Mouse (Mus musculus): ENCODE measurements around the gene Optn.
"Not testable (repeated sequence)": the region's sequence is repeated elsewhere in the genome, so short reads cannot be mapped to it uniquely, and the experiment has no call there.

Gene Optn

GRCm38 (mm10) chr2:5063299-5064205, at the start of gene Optn:
TSS of gene Optn (minus strand) at chr2:5064051.
- in situ Hi-C loops (cut with MboI), result no loop called here

DNA sequence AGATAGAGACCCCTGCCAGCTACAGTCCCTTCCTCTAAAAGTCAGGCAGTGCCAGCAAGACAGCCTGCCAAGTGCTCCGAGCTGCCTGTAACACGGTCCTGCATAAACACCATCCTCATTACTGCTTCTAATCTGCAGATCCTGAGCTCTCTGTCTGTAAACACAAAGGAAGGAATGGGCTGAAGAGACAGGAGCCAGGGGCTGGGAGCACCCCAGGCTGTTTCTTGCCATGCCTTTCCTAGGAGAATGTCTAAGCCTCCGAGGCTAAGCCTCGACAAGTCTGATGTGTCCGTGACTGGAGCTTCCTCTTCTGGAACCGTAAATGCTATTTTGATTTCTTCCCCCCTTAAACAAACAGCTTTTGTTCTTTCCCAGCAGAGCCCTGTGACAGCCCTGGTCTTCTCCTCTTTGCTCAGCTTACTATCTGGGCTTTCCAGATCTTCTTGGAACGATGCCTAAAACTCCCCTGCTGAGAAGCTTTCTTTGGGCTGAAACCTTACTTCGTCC, 49.0 kb upstream of the Optn start:
- in situ Hi-C loops (cut with MboI), result no loop called here

GRCm38 (mm10) chr2:5102891-5103290, 39.0 kb upstream of the Optn start:
- in situ Hi-C loops (cut with MboI), result no loop called here

GRCm38 (mm10) chr2:5101743-5102245, 37.9 kb upstream of the Optn start:
- in situ Hi-C loops (cut with MboI), result no loop called here

- in situ Hi-C loops (cut with MboI), result no loop called here
Measured at GRCm38 (mm10) chr2:5099176-5099575, 35.3 kb upstream of the Optn start.

- in situ Hi-C loops (cut with MboI), result no loop called here
Measured at GRCm38 (mm10) chr2:5097786-5098445, 34.1 kb upstream of the Optn start.

DNA sequence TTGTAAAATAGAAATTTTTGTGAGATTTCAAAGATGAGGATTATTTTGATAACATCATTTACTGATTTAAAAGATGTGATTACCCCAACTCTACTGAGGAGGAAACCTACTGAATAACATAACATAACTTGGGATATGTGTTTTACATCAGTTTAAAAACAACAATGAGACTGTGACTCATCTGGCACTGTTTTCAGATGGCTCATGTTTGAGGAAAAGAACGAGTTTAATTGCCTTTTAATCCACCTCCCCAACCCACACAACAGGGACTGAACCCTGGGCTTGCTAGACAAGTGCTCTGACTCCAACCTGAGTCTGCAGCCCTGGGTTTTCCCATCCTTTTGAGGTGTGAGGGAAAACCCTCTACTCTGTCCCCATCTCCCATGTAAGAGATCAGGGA, 31.5 kb upstream of the Optn start:
- in situ Hi-C loops (cut with MboI), result no loop called here

DNA sequence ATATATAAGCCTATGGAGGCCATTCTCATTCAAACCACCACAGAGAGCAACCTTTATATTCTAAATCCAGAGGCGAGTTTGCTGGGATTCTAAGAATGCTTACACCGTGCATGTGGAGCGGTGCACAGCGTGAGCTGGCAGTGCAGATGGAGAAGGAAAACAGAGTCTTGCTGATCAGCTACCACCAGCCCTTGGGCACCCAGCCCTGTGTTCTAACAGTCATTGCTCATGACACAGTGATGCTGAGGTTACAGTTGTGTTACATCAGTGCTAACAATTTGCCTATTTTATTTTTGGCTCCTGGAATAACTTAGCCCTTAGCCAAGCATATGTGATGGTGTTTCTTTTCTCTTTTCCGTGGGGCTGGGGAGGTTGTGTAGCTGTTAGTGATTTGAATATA, 31.0 kb upstream of the Optn start:
- in situ Hi-C loops (cut with MboI), result no loop called here

DNA sequence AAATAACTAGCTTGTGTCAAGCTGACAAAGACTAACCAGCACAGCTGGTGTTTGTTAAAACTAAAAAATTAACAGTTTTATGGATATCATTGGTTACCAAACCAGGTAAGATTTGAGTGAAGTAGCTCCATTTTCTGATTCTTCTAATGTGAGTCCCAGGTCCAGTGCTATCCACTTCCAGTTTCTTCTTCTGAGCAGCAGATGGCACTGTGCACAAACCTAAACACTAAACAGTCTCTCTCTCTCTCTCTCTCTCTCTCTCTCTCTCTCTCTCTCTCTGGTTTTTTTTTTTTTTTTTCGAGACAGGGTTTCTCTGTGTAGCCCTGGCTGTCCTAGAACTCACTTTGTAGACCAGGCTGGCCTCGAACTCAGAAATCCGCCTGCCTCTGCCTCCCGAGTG, 26.5 kb upstream of the Optn start:
- in situ Hi-C loops (cut with MboI), result not testable (repeated sequence)

DNA sequence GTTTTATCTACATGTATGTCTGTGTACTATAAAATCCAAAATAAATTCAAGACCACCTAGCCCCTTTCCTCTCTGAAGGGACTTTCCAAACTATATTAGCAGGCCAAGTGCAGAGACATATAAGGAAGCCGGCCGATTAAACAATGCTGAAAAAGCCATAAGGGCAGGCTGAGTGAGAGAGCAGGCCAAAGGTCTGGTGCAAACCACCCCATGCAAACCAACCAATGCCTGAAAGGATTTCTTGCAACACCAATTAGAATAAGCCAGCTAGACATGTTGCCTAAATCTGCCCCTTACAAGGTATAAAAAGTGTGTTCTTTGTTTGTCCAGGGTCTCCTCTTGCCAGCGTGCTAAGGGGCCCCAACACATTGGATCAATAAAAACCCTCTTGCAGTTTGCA, 23.8 kb upstream of the Optn start:
- in situ Hi-C loops (cut with MboI), result no loop called here

DNA sequence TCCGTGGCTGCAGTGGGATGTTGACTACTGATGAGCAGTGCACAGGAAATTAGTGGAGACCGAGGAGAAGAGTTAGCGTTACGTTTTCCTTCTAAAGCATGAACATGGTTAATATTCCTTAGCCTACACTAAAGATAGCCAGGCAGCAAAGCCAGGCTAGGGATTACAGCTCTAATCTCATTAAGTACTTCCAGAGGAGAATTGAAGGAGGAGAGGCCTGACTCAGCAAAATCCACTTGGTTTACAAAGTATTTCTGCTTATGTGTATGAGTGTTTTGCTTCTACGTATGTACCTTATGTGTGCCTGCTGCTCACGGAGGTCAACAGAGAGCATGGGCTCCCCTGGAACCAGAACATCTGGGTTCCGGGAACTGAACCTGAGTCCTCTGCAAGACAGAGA, 19.9 kb upstream of the Optn start:
- in situ Hi-C loops (cut with MboI), result no loop called here

DNA sequence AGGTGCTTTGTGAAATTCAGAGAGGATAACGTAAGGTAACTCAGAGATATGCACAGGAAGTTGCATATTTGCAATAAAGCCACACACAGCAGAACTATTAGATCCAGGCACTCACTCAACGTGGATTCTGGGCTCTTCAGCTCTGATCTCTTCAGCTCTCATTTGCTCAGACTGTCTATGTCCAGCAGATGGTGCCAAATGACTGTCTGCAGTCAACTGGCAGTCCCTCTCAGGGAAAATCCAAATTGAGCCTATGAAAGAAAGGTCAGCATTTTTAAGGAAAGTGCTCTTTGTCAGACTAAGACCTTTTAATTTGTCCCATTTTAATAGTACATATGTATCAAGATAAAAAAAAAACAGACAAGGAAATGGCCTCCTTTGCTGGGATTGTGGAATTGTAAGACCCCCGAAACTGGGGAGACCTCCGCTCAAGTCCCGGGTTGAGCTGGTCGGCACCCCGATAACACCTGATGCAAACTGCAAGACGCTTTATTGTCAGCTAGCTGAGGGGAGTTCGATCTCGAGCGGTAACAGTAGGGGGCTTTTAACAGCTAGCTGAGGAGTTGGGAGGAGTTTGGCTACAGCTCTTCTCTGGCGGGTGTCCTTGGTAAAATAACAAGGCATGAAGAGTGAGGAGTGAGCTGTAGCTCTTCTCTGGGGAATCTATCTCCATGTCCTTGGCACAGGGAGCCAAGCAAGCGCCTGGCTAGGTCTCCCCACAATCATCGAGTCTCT, 16.4 kb upstream of the Optn start:
- in situ Hi-C loops (cut with MboI), result no loop called here

DNA sequence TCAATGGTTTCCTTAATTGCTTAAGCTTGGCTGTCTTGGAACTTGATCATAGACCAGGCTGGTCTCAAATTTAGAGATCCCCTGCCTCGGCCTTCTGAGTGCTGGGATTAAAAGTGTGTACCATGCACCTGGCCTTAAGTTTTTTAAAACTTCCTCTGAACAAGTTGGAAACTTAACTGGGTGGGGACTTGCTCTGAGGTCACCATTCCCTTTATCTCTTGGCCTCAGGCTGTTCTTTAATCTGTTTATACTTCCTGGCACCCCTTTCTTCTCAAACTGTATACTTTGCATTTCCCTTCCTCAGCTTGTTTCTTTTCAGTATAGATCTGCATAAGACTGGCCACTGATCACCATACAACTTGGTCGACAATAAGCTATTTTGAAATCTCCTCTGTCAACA, 14.1 kb upstream of the Optn start:
- in situ Hi-C loops (cut with MboI), result no loop called here

GRCm38 (mm10) chr2:5077490-5077889, 13.6 kb upstream of the Optn start:
- in situ Hi-C loops (cut with MboI), result no loop called here

- in situ Hi-C loops (cut with MboI), result no loop called here
Measured at GRCm38 (mm10) chr2:5075856-5076255, 12.0 kb upstream of the Optn start.

DNA sequence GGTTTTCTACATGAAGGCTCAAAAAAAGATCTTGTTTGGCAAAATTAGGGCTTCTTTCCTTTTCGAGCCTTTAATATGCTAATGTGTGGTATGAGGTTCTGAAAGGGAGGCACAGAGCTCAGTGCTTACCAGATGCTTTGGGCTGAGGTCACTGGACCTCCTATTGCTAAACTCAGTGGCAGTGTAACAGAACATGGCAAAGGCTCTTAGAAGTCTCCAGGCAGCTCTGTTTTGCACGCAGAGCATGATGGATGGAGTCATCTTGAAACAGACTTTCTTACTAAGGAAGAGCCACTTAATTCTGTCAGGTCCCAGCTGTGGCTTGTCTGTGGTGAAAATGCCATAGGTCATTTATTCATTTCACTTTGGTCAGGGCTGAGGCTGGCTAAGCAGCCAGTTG, 11.6 kb upstream of the Optn start:
- in situ Hi-C loops (cut with MboI), result no loop called here

- in situ Hi-C loops (cut with MboI), result no loop called here
Measured at GRCm38 (mm10) chr2:5073785-5074184, 9.9 kb upstream of the Optn start.

GRCm38 (mm10) chr2:5067951-5068350, 4.1 kb upstream of the Optn start:
- in situ Hi-C loops (cut with MboI), result no loop called here

- in situ Hi-C loops (cut with MboI), result not testable (repeated sequence)
Measured at GRCm38 (mm10) chr2:5067254-5067653, 3.4 kb upstream of the Optn start.

DNA sequence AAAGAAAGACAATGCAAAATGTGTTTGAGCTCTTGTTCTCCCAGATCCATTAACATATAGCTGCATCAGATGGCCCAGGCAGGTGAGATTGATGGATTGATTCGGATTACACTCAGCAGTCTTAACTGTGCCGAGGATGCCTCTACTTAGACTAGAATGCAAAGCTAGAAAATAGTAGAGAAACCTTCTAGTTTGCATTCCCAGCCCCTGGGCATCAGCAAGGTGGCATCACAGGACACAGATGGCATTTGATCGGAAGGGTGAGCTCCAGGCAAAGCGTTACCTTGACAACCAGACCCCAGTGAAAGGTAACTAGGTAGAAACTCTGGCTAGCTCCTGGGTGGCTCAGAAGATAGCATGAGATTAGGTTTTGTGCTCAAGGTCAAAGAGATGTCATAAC, 396 bp upstream of the Optn start:
- in situ Hi-C loops (cut with MboI), result no loop called here

- in situ Hi-C loops (cut with MboI), result no loop called here
Measured at GRCm38 (mm10) chr2:5062496-5063298, 1.2 kb downstream of the Optn start.

Measured in mature B cell (primary cell).